Mouse (Mus musculus) heart, embryonic 13.5 days (tissue): ENCODE measurements around the gene Fam76a. TPM values are rescaled to one million over a fixed set of nuclear protein-coding genes. Genes with fewer than 3 reads are reported as not detected.

ENCODE experiments used
- ATAC-seq: fragments of 200-750 bp; cut with Nextera tagmentation; 2 replicates; pipeline ENCODE4 v1.8.0; 2017; ENCODE audit warnings: moderate TSS enrichment; ENCODE audit not compliant: insufficient number of reproducible peaks, low FRiP score, low TSS enrichment; ENCODE audit errors: extremely low read depth
- H3K27ac ChIP-seq: fragments of 300-500 bp; sonication (generic); replicated peaks from 2 replicates; pipeline ENCODE4 v1.5.1; 2015; ENCODE audit warnings: moderate library complexity, mild to moderate bottlenecking, inconsistent platforms
- H3K27me3 ChIP-seq: fragments of 300-500 bp; sonication (generic); replicated peaks from 2 replicates; pipeline ENCODE4 v1.6.1; 2015; ENCODE audit warnings: mild to moderate bottlenecking, inconsistent platforms
- H3K36me3 ChIP-seq: fragments of 300-500 bp; sonication (generic); 2 replicates; pipeline ENCODE4 v1.6.1; 2015; ENCODE audit warnings: mild to moderate bottlenecking, inconsistent platforms
- H3K4me1 ChIP-seq: fragments of 300-500 bp; sonication (generic); 2 replicates; pipeline ENCODE4 v1.6.1; 2015; ENCODE audit warnings: inconsistent platforms
- H3K4me2 ChIP-seq: fragments of 300-500 bp; sonication (generic); 2 replicates; pipeline ENCODE4 v1.6.1; 2015; ENCODE audit warnings: inconsistent platforms, mild to moderate bottlenecking, moderate library complexity
- H3K4me3 ChIP-seq: fragments of 300-500 bp; sonication (generic); 2 replicates; pipeline ENCODE4 v1.5.1; 2015; ENCODE audit warnings: moderate library complexity, mild to moderate bottlenecking, inconsistent platforms
- H3K9ac ChIP-seq: fragments of 300-500 bp; sonication (generic); 2 replicates; pipeline ENCODE4 v1.6.1; 2015; ENCODE audit warnings: inconsistent platforms, mild to moderate bottlenecking, moderate library complexity
- H3K9me3 ChIP-seq: fragments of 300-500 bp; sonication (generic); 2 replicates; pipeline ENCODE4 v1.6.1; 2016; ENCODE audit warnings: inconsistent platforms
- WGBS: fragments of 180-500 bp; shearing (Covaris S2); methylation state at CpG from one replicate; pipeline ENCODE4 v1.1.7; 2015; ENCODE audit warnings: mixed read lengths; 5-methylcytosine and 5-hydroxymethylcytosine counted together
- polyA plus RNA-seq: library from polyadenylated mRNA; unstranded; fragments of >200 nt; fragmentation: Nextera tagmentation; extraction: Ambion mirVana; gene quantifications from 2 replicates; pipeline ENCODE4 v1.2.1, GENCODE M21; 2015

The Fam76a gene
- polyA plus RNA-seq = 34.8 and 35.6 TPM in 2 replicates

DNA sequence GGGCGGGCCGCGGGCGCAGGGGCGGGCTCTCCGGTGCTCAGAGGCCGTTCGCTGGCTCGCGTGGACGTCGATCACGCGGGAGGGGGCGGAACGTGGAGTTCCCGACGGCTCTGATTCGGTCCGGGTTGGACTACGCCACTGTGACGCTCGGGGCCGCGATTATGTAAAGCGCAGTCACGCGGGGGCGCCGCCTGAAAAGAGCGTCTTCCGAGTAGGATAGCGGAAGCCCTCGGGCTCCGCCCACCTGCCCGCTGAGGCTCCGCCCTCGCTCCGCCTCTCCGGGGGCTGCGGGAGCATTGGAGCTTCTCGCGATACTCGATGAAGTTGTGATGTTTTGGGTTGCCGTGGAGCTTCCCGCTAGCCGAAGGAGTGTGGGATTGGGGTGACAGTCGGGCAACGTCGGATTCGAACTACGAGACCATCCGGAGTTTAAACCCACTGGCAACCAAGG, at the start of gene Fam76a:
Fam76a (minus strand) TSS at position 1 of the 451 bp plus-strand sequence.
- 0% methylated on average over 51 of the region's 53 CpGs for WGBS
- peak within 1 kb of the TSS; percentile 100 for H3K4me3 ChIP-seq
- H3K27ac ChIP-seq = peak within 1 kb of the TSS; percentile 90
- peaks cover 19% of the 10 kb centered on the region for H3K4me1 ChIP-seq
- no peaks in the 10 kb centered on the region for H3K27me3 ChIP-seq
- peaks cover 26% of the 10 kb centered on the region for H3K36me3 ChIP-seq
- peak; percentile 96 for ATAC-seq
- H3K9ac ChIP-seq = peak within 1 kb of the TSS; percentile 97
- H3K9me3 ChIP-seq = no peaks in the 10 kb centered on the region
- H3K4me2 ChIP-seq = peak within 1 kb of the TSS; percentile 93

DNA sequence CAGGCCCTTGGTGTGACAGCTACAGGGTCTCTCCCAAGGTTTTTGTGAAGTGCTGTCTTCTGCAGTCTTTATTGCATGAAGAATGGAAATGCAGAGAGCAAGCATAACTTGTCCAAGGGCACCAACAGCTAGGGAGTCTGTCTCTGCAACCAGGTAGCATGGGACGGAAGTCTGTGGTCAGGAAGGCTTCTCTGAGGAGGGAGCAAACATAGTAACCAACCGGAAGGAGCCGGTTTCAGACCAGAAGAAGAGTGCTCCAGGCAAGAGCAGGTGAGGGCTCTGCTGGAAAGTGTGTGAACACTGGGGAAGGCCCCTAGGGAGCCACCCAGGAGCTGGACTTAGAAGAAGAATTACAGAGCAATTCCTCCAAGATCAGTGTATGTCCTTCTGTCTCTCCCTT, 49.7 kb upstream of the Fam76a start:
- ATAC-seq = no peak
- 55% methylated on average over 3 of the region's 3 CpGs for WGBS
- Histone ChIP-seq H3K9ac (no peak overlapping the region), H3K4me2 (no peak overlapping the region), H3K36me3 (no peaks in the 10 kb centered on the region), H3K4me3 (no peak overlapping the region), H3K9me3 (no peaks in the 10 kb centered on the region), H3K27ac (no peak overlapping the region), H3K4me1 (peaks cover 51% of the 10 kb centered on the region), H3K27me3 (peaks cover 45% of the 10 kb centered on the region)

DNA sequence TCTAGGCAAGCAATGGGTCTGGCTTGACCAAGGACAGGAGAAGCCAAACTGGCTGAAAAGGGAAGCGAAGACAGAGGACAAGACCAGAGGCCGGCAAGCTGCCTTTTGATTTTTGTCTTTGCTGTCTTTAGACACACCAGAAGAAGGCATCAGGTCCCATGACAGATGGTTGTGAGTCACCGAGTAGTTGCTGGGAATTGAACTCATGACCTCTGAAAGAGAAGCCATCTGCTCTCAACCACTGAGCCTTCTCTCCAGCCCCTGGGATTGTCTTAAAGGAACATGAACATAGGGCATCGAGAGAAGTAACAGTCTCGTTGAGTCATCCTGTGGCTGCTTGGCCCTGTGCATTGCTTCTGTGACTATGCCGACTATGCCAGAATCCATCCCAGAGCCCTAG, 49.2 kb upstream of the Fam76a start:
- peaks cover 54% of the 10 kb centered on the region for H3K4me1 ChIP-seq
- H3K9me3 ChIP-seq = no peaks in the 10 kb centered on the region
- H3K9ac ChIP-seq = no peak overlapping the region
- H3K4me3 ChIP-seq = no peak overlapping the region
- WGBS = 69% methylated on average over 6 of the region's 6 CpGs
- H3K27me3 ChIP-seq = peaks cover 40% of the 10 kb centered on the region
- H3K36me3 ChIP-seq = no peaks in the 10 kb centered on the region
- ATAC-seq = no peak
- H3K4me2 ChIP-seq = no peak overlapping the region
- no peak overlapping the region for H3K27ac ChIP-seq

DNA sequence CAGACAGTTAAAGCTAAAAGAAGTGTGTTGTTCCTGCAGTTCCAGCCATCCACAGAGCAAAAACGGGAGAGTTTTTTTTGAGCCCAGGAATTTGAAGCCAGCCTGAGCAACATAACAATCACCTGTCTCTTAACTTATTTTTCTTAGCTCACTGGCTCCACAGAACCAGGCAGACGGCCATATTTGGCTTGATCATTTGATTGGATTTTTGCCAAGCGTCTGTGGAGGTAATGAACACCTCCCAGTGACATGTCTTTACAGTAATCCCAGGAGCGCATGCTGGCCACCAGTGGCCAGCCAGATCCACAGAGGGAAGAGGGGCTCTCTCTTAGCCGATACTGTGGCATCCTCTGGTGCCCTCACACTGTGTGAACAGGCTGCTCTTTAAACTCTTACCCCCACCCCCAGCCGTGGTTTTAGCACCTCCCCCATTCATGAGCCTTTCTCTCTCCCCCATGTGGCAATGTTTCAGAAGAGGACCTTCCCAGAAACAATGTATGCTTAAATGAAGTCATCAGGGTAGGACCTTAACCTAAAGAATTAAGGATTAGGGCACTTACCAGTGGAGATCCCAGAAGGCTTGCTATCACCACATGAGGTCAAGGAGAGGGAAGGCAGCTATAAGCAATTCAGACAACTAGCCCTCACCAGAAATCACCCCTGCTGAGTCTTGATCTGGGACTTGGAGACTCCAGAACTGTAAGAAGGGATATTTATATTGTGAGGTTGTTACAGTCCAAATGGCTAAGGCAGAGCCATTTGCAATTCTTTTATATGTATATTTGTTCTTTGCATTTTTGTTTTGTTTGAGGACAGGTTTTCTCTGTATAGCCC, 46.0 kb upstream of the Fam76a start:
- Histone ChIP-seq H3K4me2 (no peak overlapping the region), H3K27ac (no peak overlapping the region; the same call in 1 of the 2 replicates), H3K36me3 (no peaks in the 10 kb centered on the region), H3K4me3 (no peak overlapping the region), H3K9me3 (no peaks in the 10 kb centered on the region), H3K9ac (no peak overlapping the region), H3K4me1 (peaks cover 41% of the 10 kb centered on the region), H3K27me3 (peaks cover 8% of the 10 kb centered on the region)
- no peak; the same call in 1 of the 2 replicates for ATAC-seq
- 34% methylated on average over 6 of the region's 6 CpGs for WGBS

DNA sequence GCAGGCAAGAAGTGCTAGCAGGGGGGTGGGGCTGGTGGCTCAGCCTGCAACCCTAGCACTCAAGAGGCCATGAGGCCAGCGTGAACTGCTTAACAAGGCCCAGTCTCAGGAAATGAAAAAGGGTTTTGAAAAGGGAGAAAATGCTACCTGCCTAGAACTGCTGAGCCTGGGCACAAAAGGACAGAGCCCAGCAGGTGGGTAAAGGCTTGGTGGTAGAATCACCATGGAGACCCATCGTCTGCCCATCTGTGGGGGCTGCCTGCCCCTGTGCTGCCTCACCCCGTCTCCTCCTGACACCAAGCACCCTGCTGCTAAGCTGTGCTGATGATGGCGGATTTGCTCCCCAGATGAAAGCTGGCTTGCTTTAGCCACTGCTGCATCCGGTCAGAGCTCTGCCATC, 42.1 kb upstream of the Fam76a start:
- 57% methylated on average over 5 of the region's 5 CpGs for WGBS
- H3K4me1 ChIP-seq = peaks cover 56% of the 10 kb centered on the region
- no peak overlapping the region for H3K4me2 ChIP-seq
- ATAC-seq = no peak
- H3K9me3 ChIP-seq = no peaks in the 10 kb centered on the region
- no peaks in the 10 kb centered on the region for H3K27me3 ChIP-seq
- no peak overlapping the region for H3K9ac ChIP-seq
- H3K4me3 ChIP-seq = no peak overlapping the region
- H3K27ac ChIP-seq = no peak overlapping the region
- no peaks in the 10 kb centered on the region for H3K36me3 ChIP-seq

DNA sequence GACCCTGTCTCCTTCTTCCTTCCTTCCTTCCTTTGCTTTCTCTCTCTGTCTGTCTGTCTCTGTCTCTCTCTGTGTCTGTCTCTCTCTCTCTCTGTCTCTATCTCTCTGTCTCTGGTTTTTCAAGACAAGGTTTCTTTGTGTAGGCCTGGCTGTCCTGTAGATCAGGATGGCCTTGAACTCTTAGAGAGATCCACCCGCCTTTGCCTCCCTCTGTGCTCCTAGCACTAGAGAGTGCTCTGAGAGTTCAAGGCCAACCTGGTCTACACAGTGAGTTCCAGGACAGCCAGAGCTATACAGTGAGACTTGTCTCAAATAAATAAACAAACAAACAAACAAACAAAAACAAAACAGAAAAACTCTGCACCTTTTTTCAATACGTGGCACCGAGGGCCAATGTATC, 41.7 kb upstream of the Fam76a start:
- Histone ChIP-seq H3K4me3 (no peak overlapping the region), H3K4me1 (peaks cover 60% of the 10 kb centered on the region), H3K36me3 (no peaks in the 10 kb centered on the region), H3K4me2 (no peak overlapping the region), H3K27ac (no peak overlapping the region), H3K27me3 (no peaks in the 10 kb centered on the region), H3K9ac (no peak overlapping the region), H3K9me3 (no peaks in the 10 kb centered on the region)
- 43% methylated on average over 3 of the region's 3 CpGs for WGBS
- no peak for ATAC-seq

DNA sequence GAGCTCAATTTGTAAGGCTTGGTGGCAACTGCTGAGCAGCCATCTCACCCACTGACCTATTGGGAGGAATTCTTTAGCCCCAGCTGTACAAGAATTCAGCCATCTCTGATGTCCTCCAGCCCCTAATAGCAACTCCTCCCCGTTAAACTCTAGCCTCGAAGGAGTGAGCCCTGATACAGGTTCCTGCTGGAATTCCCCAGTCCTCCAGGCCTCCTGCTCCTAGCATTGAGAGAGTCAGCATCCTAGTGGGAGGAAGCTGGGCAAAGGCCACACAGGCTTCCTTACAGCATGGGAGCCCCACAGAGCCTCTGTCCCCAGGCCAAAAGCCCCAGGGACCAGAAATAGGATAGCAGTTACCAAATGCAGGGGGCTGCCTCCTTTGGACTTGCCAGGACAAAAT, 41.1 kb upstream of the Fam76a start:
- Histone ChIP-seq H3K4me2 (no peak overlapping the region), H3K27ac (no peak overlapping the region), H3K4me3 (no peak overlapping the region), H3K27me3 (no peaks in the 10 kb centered on the region), H3K36me3 (no peaks in the 10 kb centered on the region), H3K4me1 (peaks cover 63% of the 10 kb centered on the region), H3K9ac (no peak overlapping the region), H3K9me3 (no peaks in the 10 kb centered on the region)
- no peak for ATAC-seq
- WGBS = 11% methylated on average over 2 of the region's 2 CpGs

DNA sequence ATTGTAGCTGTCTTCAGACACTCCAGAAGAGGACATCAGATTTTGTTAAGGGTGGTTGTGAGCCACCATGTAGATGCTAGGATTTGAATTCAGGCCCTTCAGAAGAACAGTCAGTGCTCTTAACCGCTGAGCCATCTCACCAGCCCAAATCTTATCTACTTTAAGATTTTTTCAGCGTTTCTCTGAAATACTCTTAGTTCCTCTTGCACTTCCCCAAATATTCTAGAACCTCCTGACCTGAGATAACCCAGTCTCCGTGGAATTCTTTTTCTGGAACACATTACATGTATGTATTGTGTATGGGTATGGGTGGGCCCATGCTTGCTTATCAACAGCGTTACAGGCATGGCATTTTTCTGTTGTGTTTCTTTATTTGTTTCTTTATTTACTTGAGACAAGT, 40.3 kb upstream of the Fam76a start:
- H3K9ac ChIP-seq = no peak overlapping the region
- no peaks in the 10 kb centered on the region for H3K27me3 ChIP-seq
- ATAC-seq = no peak
- no peaks in the 10 kb centered on the region for H3K36me3 ChIP-seq
- peaks cover 57% of the 10 kb centered on the region for H3K4me1 ChIP-seq
- H3K27ac ChIP-seq = no peak overlapping the region
- H3K4me2 ChIP-seq = no peak overlapping the region
- no peak overlapping the region for H3K4me3 ChIP-seq
- no peaks in the 10 kb centered on the region for H3K9me3 ChIP-seq
- WGBS = 71% methylated on average over 4 of the region's 4 CpGs

DNA sequence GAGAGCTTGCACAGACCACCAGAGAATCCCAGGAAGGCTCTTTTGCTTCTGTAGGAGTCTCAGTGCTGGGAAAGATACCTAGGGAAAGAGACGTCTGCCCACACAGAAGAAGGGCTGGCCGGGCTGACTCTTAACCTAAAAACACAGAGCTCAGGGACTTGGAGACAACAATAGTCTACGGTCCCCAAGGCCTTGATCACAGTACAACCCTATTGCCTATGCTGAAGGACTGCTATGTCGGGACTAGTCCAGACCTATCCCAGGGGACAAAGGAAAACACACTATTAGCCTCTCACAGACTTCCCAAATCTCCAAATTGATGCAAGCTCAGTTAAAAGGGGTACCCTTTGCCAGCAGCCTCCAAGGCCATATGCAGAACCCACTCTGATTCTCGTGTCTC, 39.5 kb upstream of the Fam76a start:
- Histone ChIP-seq H3K36me3 (no peaks in the 10 kb centered on the region), H3K4me3 (no peak overlapping the region), H3K27me3 (no peaks in the 10 kb centered on the region), H3K27ac (peak overlapping the region; percentile 96), H3K9ac (no peak overlapping the region), H3K9me3 (no peaks in the 10 kb centered on the region), H3K4me1 (peaks cover 50% of the 10 kb centered on the region), H3K4me2 (no peak overlapping the region)
- no peak for ATAC-seq
- 78% methylated on average over 5 of the region's 5 CpGs for WGBS

- Histone ChIP-seq H3K9me3 (no peaks in the 10 kb centered on the region), H3K4me3 (no peak overlapping the region), H3K27me3 (no peaks in the 10 kb centered on the region), H3K4me1 (peaks cover 53% of the 10 kb centered on the region), H3K36me3 (no peaks in the 10 kb centered on the region), H3K27ac (peak overlapping the region; percentile 96), H3K4me2 (peak overlapping the region; percentile 10), H3K9ac (peak overlapping the region; percentile 51)
- ATAC-seq = no peak
- 15% methylated on average over 13 of the region's 13 CpGs for WGBS
Observed at GRCm38 (mm10) chr4:132960864-132961639, 38.7 kb upstream of the Fam76a start.

- H3K27me3 ChIP-seq = no peaks in the 10 kb centered on the region
- WGBS = 48% methylated on average over 5 of the region's 5 CpGs
- H3K4me2 ChIP-seq = 0 out of 2 replicates have a peak overlapping the region, but pooled peaks have one; percentile 10
- no peaks in the 10 kb centered on the region for H3K9me3 ChIP-seq
- peak overlapping the region; percentile 96 for H3K27ac ChIP-seq
- H3K4me3 ChIP-seq = no peak overlapping the region
- H3K9ac ChIP-seq = peak overlapping the region; percentile 64
- no peaks in the 10 kb centered on the region for H3K36me3 ChIP-seq
- H3K4me1 ChIP-seq = peaks cover 60% of the 10 kb centered on the region
- no peak for ATAC-seq
Observed at GRCm38 (mm10) chr4:132960313-132960712, 38.0 kb upstream of the Fam76a start.
